Mouse (Mus musculus): ENCODE results near the gene Lancl2. TPM values are rescaled to one million over a fixed set of nuclear protein-coding genes. Genes with fewer than 3 reads are reported as not detected.

Lancl2 gene
- polyA plus RNA-seq (2021; fragmentation: Nextera tagmentation): 45.5 and 55.7 TPM in 2 replicates
- long read RNA-seq, experiment 1, transcript Lancl2-201 (9 exons, 2,509 nt): major isoform, 371 of 437 reads
- long read RNA-seq, experiment 1, partial matches to known transcripts: 46 of 437 reads
- long read RNA-seq, experiment 1, other reads (novel, unspliced or antisense): 18 of 437 reads
- long read RNA-seq, experiment 2, transcript Lancl2-201 (9 exons, 2,509 nt): major isoform, 44 of 79 reads
- long read RNA-seq, experiment 2, partial matches to known transcripts: 32 of 79 reads
- long read RNA-seq, experiment 2, other reads (novel, unspliced or antisense): 2 of 79 reads

GRCm38 (mm10) chr6:57702376-57702742 lies at the start of gene Lancl2:
Lancl2 (plus strand) TSS chr6:57702540.

GRCm38 (mm10) chr6:57691467-57692261 lies 10.7 kb upstream of the Lancl2 start, which contains the start of gene Pyurf:
Pyurf (minus strand) TSS chr6:57692078.

Other genes with a start within 250 kb of the Lancl2 start
- 27.0 and 32.1 TPM in 2 replicates for gene Ppm1k, start 167.1 kb upstream of the Lancl2 start, polyA plus RNA-seq (2021; fragmentation: Nextera tagmentation)
- 2.7 and 4.8 TPM in 2 replicates for gene Herc6, start 121.5 kb upstream of the Lancl2 start, polyA plus RNA-seq (2021; fragmentation: Nextera tagmentation)
- 11.3 and 15.7 TPM in 2 replicates for gene Pyurf, start 10.5 kb upstream of the Lancl2 start, polyA plus RNA-seq (2021; fragmentation: Nextera tagmentation)
- 65.2 and 74.0 TPM in 2 replicates for gene Vopp1, start 122.6 kb downstream of the Lancl2 start, polyA plus RNA-seq (2021; fragmentation: Nextera tagmentation)
- not detected in 2 replicates for gene Vmn1r21, start 147.8 kb downstream of the Lancl2 start, polyA plus RNA-seq (2021; fragmentation: Nextera tagmentation)
- gene Vmn1r22, start 205.5 kb downstream of the Lancl2 start, polyA plus RNA-seq (2021; fragmentation: Nextera tagmentation): not detected in 2 replicates
- gene Vmn1r23, start 224.3 kb downstream of the Lancl2 start, polyA plus RNA-seq (2021; fragmentation: Nextera tagmentation): not detected in 2 replicates

Measured in left cerebral cortex, adult 6 months (tissue).